In the genomic region with DNA sequence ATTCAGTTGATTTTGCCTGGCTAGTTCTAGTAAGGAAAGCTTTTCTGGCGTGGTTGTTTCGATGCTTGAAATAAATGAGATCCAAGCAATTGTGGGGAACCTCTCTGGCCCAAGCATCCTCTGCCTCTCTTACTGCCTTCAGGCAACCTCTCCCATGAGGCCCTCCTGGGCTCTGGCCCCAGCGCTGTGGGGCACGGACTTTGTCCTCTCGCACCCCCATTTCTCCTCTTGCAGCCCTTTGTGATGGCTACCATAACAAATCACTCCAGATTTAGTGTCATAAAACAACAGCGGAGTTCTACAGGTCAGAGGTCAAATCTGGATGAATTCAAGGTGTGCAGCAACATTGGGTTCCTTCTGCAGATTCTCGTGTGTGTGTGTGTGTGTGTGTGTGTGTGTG, we compare ENCODE assay signal across 10 mouse cellular contexts. TPM values are rescaled to one million over a fixed set of nuclear protein-coding genes. Genes with fewer than 3 reads are reported as not detected.
DNase-seq lines count a peak whose midpoint lies in the region; ATAC-seq lines count a peak whose summit lies in the region.
"Had no signal": no experiment of that assay in that cellular context is flagged by ENCODE, and none has a peak within 500 bp of the region (broad histone marks: within the 10 kb centered on the region; RNA-seq: fewer than 3 reads in every experiment).

No protein-coding gene starts in this region.

- peaks cover 14% of the 10 kb centered on the region for H3K27me3 ChIP-seq in liver, embryonic 12.5 days (replicated peaks)
- H3K27me3 ChIP-seq in forebrain, embryonic 13.5 days = no peaks in the 10 kb centered on the region
- no peaks in the 10 kb centered on the region for H3K27me3 ChIP-seq in limb, embryonic 12.5 days
- no peaks in the 10 kb centered on the region for H3K27me3 ChIP-seq in stomach, embryonic 14.5 days (ENCODE audit: control insufficient read depth, insufficient read depth, low read length)

- no peak overlapping the region for H3K27ac ChIP-seq in liver, embryonic 12.5 days
- H3K27ac ChIP-seq in forebrain, embryonic 13.5 days = peak overlapping the region; percentile 70
- H3K27ac ChIP-seq in limb, embryonic 12.5 days = peak overlapping the region; percentile 54; the same call in 1 of the 2 replicates
- H3K27ac ChIP-seq in stomach, embryonic 14.5 days (ENCODE audit: low read length) = no peak overlapping the region

- WGBS in liver, embryonic 12.5 days (ENCODE audit: insufficient replicate concordance) = 65% methylated on average over 7 of the region's 7 CpGs
- 66% methylated on average over 7 of the region's 7 CpGs for WGBS in forebrain, embryonic 13.5 days
- WGBS in limb, embryonic 12.5 days = 30% methylated on average over 7 of the region's 7 CpGs
- WGBS in stomach, embryonic 14.5 days = 42% methylated on average over 7 of the region's 7 CpGs

- peak overlapping the region; percentile 66 for H3K4me2 ChIP-seq in liver, embryonic 12.5 days
- peak overlapping the region; percentile 52 for H3K4me2 ChIP-seq in forebrain, embryonic 13.5 days
- peak overlapping the region; percentile 62 for H3K4me2 ChIP-seq in limb, embryonic 12.5 days
- peak overlapping the region; percentile 57 for H3K4me2 ChIP-seq in stomach, embryonic 14.5 days (replicated peaks; ENCODE audit: low read depth, low read length)

- H3K36me3 ChIP-seq in liver, embryonic 12.5 days = no peaks in the 10 kb centered on the region
- H3K36me3 ChIP-seq in forebrain, embryonic 13.5 days (ENCODE audit: poor library complexity, severe bottlenecking) = no peaks in the 10 kb centered on the region
- no peaks in the 10 kb centered on the region for H3K36me3 ChIP-seq in limb, embryonic 12.5 days
- H3K36me3 ChIP-seq in stomach, embryonic 14.5 days (ENCODE audit: control insufficient read depth, insufficient read depth, low read length) = no peaks in the 10 kb centered on the region

- H3K4me1 ChIP-seq in liver, embryonic 12.5 days = peaks cover 36% of the 10 kb centered on the region
- peaks cover 33% of the 10 kb centered on the region for H3K4me1 ChIP-seq in forebrain, embryonic 13.5 days
- H3K4me1 ChIP-seq in limb, embryonic 12.5 days (replicated peaks) = peaks cover 53% of the 10 kb centered on the region
- peaks cover 7% of the 10 kb centered on the region; the same call in 1 of the 2 replicates for H3K4me1 ChIP-seq in stomach, embryonic 14.5 days (ENCODE audit: control insufficient read depth, insufficient read depth, low read length)

- H3K4me3 ChIP-seq in liver, embryonic 12.5 days = no peak overlapping the region
- no peak overlapping the region for H3K4me3 ChIP-seq in forebrain, embryonic 13.5 days
- peak overlapping the region; percentile 30 for H3K4me3 ChIP-seq in limb, embryonic 12.5 days (replicated peaks)
- H3K4me3 ChIP-seq in stomach, embryonic 14.5 days (ENCODE audit: low read depth, low read length) = 0 out of 2 replicates have a peak overlapping the region, but pooled peaks have one; percentile 25

- ATAC-seq in liver, embryonic 12.5 days = no peak
- no peak for ATAC-seq in forebrain, embryonic 13.5 days
- no peak for ATAC-seq in limb, embryonic 12.5 days (ENCODE audit: insufficient number of reproducible peaks, insufficient read depth, low FRiP score, low TSS enrichment, low read depth)
- ATAC-seq in stomach, embryonic 14.5 days (ENCODE audit: insufficient number of reproducible peaks, insufficient read depth, low FRiP score, low read depth) = no peak

- H3K9ac ChIP-seq in liver, embryonic 12.5 days = no peak overlapping the region
- no peak overlapping the region for H3K9ac ChIP-seq in forebrain, embryonic 13.5 days
- H3K9ac ChIP-seq in limb, embryonic 12.5 days (replicated peaks) = peak overlapping the region; percentile 42; the same call in 1 of the 2 replicates
- H3K9ac ChIP-seq in stomach, embryonic 14.5 days (replicated peaks; ENCODE audit: low read depth, low read length) = no peak overlapping the region

- no peak for DNase-seq in liver
- DNase-seq in adrenal gland, adult 2 months = no peak
- no peak for DNase-seq in ovary, postnatal 10 days (ENCODE audit: low spot score)
- DNase-seq in layer of hippocampus, adult 11-12 months (ENCODE audit: low spot score) = no peak

- H3K9me3 ChIP-seq in liver, embryonic 12.5 days (replicated peaks) = no peaks in the 10 kb centered on the region
- no peaks in the 10 kb centered on the region for H3K9me3 ChIP-seq in forebrain, embryonic 13.5 days (replicated peaks)
- H3K9me3 ChIP-seq in limb, embryonic 12.5 days = peaks cover 5% of the 10 kb centered on the region; the same call in 1 of the 2 replicates
- no peaks in the 10 kb centered on the region for H3K9me3 ChIP-seq in stomach, embryonic 14.5 days (ENCODE audit: control insufficient read depth, low read depth, low read length)

RNA-seq across cellular contexts. Expression of a gene that starts 49.1 kb away (rescaled TPM):
- polyA plus RNA-seq in liver, embryonic 12.5 days (2016; fragmentation: Nextera tagmentation; extraction: Ambion mirVana) = 0.31 TPM in 1 of 2 replicates, not detected in the other
- polyA plus RNA-seq in forebrain, embryonic 13.5 days (2015; fragmentation: Nextera tagmentation; extraction: Ambion mirVana) = 0.49 and 1.1 TPM in 2 replicates
- 0.63 and 1.7 TPM in 2 replicates for polyA plus RNA-seq in limb, embryonic 12.5 days (2016; fragmentation: Nextera tagmentation; extraction: Ambion mirVana)
- polyA plus RNA-seq in stomach, embryonic 14.5 days (2014; fragmentation: Nextera tagmentation; extraction: Ambion mirVana) = 1.2 and 2.1 TPM in 2 replicates
- total RNA-seq in adrenal gland, adult 2 months (2021) = 1 to 10 TPM; 1.1 to 1.8 TPM
- polyA plus RNA-seq in adrenal gland, adult 2 months (2012; rRNA removed) = 0.29 and 0.30 TPM in 2 replicates
- total RNA-seq: granulocyte monocyte progenitor cell, adult 5-6 weeks had no signal
- polyA plus RNA-seq: liver, adult 2 months had no signal

Comparison
In these comparisons a context has a peak if more than half of its experiments do, and no peak if none do; other contexts are left out.
1. H3K27ac ChIP-seq: peak in forebrain, embryonic 13.5 days (single experiment) and limb, embryonic 12.5 days (single experiment); none in liver, embryonic 12.5 days (single experiment) and stomach, embryonic 14.5 days (single experiment).
2. H3K4me3 ChIP-seq: peak in limb, embryonic 12.5 days (single experiment) and stomach, embryonic 14.5 days (single experiment); none in liver, embryonic 12.5 days (single experiment) and forebrain, embryonic 13.5 days (single experiment).
3. Peak in every context shown above with its lines, with median percentiles within 50 percentile points of each other: H3K4me2 ChIP-seq.